Mouse (Mus musculus): ENCODE measurements around the gene Olfr1124.

DNA sequence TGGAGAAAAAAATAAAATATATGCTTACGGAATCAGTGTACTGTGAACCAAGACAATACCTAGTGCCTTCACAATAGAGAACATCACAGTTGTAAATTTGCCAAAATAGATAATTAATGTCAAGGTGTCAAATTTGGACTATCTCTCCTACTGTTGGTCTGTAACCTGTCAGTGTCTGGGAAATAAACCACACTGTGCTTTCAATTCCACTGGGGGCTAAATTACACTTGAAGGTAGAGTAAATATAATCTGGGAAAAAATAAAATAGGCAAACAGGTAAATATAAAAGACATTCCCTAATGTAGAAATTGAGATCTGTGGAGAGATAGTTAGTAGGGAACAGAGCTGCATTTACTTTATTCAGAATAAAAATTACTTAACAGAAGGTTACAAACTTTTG lies at the start of gene Olfr1124:
- TF ChIP-seq CHD2 (IDR thresholded peaks at IDR 0.05; ENCODE audit: low read depth, low read length): no peak
- TF ChIP-seq ZNF384 (IDR thresholded peaks at IDR 0.05; ENCODE audit: low read depth, low read length): no peak
- no peak for TF ChIP-seq MAFK (IDR thresholded peaks at IDR 0.05; ENCODE audit: insufficient read depth, low read depth, low read length)
- no peak for TF ChIP-seq ZC3H11A (IDR thresholded peaks at IDR 0.05; ENCODE audit: borderline replicate concordance, low read depth, low read length)
- TF ChIP-seq HCFC1 (IDR thresholded peaks at IDR 0.05; ENCODE audit: borderline replicate concordance, insufficient read depth, low read length): no peak

Data from ES-E14 (cell line).